Mouse (Mus musculus) small intestine, adult 2 months (tissue): Measurements from ENCODE around the gene Deaf1.

ENCODE experiments used
- CTCF ChIP-seq: fragments of 200-500 bp; IDR thresholded peaks from 2 replicates; pipeline ENCODE4 v1.5.1; 2012; ENCODE audit warnings: low read depth, mild to moderate bottlenecking, control low read depth, inconsistent platforms, low read length, moderate library complexity, mixed read lengths; ENCODE audit not compliant: insufficient replicate concordance, insufficient read length; ENCODE audit errors: extremely low read depth
- POLR2A ChIP-seq: fragments of 200-500 bp; IDR thresholded peaks from 2 replicates; pipeline ENCODE4 v1.6.1; 2012; ENCODE audit warnings: low read depth, mild to moderate bottlenecking, control low read depth, inconsistent platforms, low read length, moderate library complexity

DNA sequence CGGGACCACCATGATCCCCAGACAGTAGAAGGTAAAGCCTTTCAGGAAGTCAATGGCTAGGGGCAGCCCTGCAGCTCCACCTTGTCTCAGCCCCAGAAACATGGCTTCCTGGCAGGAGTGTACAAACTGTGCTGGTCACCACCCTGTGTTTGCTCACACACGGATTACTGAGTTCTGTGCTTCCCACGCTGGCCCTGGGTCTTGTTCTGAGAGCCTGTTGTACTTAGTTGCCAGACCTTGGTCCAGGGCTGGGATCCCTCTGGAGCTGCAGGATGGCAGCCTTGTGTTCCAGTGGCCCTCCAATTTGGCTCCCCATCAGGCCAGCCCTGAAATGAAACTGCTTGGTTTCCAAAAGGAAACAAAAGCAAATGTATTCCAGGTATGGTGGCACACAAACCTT is 8.8 kb upstream of the Deaf1 start:
- TF ChIP-seq CTCF = no peak
- TF ChIP-seq POLR2A = no peak
